Mouse (Mus musculus): ENCODE data around the gene Oaz3.

GRCm38 (mm10) chr3:94473567-94474232 is 30.0 kb upstream of the Oaz3 start:
- TF ChIP-seq CTCF (IDR thresholded peaks at IDR 0.05; ENCODE audit: low read depth, low read length) = no peak
- no peak for TF ChIP-seq POLR2A (IDR thresholded peaks at IDR 0.05; ENCODE audit: extremely low read depth, insufficient read depth, low read length)
